Mouse (Mus musculus) left cerebral cortex, postnatal 10 days (tissue): ENCODE data around the gene Exd2. TPM values are rescaled to one million over a fixed set of nuclear protein-coding genes. Genes with fewer than 3 reads are reported as not detected.

ENCODE experiments used
- DNase-seq, 2 experiments: peaks; one replicate each; pipeline ENCODE4 v3.0.0; 2021 to 2022; ENCODE audit warnings: low spot score in 2 of 2, mixed read lengths in 1 of 2; ENCODE audit errors: extremely low spot score in 1 of 2
- intact Hi-C: fragments of 180-260 bp; cut with DNase I; formaldehyde crosslinking; loops from one replicate; pipeline ENCODE4 v1.15.1; 2025
- total RNA-seq, 2 experiments: library from RNA; stranded (reverse); gene quantifications; 2 replicates each; pipeline ENCODE4 v1.2.3; 2021

The Exd2 gene
- total RNA-seq, 2 experiments from 2014 or later = 91.3 to 97.4 TPM

DNA sequence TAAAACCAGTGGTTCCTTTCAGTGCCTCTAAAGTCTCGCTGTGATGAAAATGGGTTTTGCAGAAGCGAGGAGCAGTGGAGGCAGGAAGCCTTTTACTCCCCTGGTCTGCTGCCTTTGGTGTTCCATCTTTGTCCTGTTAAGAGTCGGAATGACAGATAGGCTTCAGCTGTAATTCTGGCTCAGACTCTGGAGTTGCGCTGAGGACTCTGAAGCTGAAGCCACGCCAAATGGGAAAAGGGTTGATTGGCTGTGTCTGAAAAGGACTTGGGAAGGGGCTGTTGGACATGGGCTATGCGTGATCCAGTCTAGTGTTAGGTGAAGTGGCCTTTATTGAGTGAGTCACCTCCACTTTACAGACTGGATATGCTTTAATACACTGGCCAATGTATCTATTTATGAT lies 67.7 kb downstream of the Exd2 start:
- no peak for DNase-seq
- intact Hi-C loops = no loop called here

DNA sequence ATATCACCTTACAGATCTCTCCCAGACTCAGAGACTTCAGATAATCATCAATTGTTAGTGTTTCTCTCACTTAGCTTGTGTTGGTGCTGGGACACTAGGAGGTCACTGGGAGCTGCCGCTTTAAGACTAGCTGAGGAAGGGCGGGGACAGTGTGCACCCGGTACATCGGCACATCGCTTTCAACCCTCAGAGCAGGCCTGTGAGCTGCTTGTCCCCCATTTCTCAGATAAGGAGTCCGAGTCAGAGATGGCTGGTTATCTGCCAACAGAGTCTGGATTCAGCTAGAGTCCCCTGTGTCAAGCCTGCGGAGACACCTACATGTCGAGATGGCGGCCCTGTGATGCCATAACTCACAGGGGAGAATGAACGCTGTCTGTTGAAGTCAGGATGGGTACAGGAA lies 68.7 kb downstream of the Exd2 start:
- intact Hi-C loops = no loop called here
- no peak for DNase-seq

DNA sequence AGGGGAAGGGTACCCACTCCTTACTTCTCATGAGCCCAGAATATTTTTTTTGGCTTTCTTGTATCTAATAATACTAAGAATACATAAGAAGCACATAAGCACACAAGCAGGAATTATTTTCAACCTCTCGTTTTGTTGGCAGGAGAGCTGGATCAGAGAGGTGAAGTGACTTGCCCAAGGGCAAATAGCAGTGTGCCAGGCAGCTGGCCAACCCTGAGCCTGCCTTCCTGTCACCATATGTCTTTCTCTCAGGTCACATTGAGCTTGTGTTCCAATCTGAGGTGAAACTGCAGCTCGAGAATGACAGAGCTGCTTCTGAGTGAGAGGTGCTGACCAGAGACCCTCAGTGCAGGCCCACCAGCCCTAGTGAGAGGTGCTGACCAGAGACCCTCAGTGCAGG lies 71.0 kb downstream of the Exd2 start:
- intact Hi-C loops = no loop called here
- no peak for DNase-seq

DNA sequence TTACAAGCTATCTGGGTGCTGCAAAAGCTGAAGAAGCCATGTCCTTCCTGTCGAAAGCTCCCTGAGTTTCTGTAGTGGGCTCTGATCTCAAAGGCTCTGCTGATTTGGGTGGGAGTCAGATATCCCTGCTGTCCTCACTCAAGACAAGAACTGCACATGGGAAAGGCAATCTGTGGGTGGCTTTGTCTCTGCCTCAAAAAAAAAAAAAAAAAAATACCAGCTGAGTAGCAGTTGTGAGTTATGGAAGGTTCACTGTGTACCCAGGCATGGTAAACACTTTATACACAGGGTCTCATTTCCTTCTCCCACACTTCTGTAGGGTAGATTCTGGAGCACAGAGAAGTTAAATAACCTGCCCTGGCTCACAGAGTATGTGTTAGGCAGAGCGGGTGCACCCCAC lies 74.4 kb downstream of the Exd2 start:
- DNase-seq = no peak
- intact Hi-C loops = no loop called here

DNA sequence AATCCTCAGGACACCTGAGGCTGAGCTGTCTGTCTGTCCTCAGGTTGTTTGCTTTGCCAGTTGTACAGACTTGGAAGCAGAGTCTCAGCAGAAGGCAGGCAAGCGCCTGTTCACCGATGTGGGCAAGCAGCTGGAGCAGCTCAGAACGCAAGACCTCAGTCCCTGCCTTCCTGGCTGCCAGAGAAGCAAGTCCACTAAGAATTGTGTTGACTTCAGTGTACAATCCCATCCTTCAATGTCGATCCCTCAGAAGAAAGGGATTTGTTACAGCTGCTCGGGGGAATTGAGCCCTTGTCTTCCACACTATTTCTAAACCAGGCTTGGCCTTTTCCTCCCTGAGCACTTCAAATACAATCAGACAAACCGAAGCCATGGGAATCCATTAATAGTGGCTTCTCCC lies 75.4 kb downstream of the Exd2 start:
- no peak for DNase-seq
- intact Hi-C loops = no loop called here

GRCm38 (mm10) chr12:80545310-80545709 lies 82.4 kb downstream of the Exd2 start:
- intact Hi-C loops = no loop called here
- peak in 1 of 2 experiments; percentile 58 for DNase-seq

DNA sequence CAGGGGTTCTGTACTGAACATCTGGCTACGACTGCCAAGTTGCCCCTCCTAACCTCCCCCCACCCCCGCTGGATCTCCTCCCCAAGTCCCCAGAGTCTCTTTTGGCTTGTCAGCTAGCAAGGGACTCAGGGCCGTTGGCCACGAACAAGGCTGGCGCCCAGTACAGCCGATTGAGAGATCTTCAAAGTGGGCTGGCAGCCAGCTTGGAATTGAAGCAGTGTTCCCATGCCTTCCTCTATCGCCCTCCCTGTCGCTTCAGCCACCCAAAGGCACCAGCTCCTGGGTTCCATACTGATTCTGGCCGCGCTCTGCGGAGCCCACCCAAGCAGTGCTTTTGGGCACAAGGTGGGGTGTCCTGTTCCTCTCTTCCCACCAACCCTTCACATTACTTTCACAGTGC lies 86.8 kb downstream of the Exd2 start:
- DNase-seq = peak; percentile 53 to 58
- intact Hi-C loops = no loop called here

Other genes with a start within 250 kb of the Exd2 start
- gene Actn1, start 202.7 kb upstream of the Exd2 start, total RNA-seq = 100 to 1,000 TPM in 1 of 2 experiments, 10 to 100 TPM in 1; 88.2 to 103 TPM
- 10 to 100 TPM; 71.3 to 72.2 TPM for gene Dcaf5, start 26.5 kb upstream of the Exd2 start, total RNA-seq
- gene Galnt16, start 55.2 kb downstream of the Exd2 start, total RNA-seq = 10 to 100 TPM; 54.7 to 61.1 TPM
- gene Slc39a9, start 180.8 kb downstream of the Exd2 start, total RNA-seq = 10 to 100 TPM; 42.0 to 42.2 TPM
- gene Erh, start 181.2 kb downstream of the Exd2 start, total RNA-seq = 10 to 100 TPM; 63.8 to 67.9 TPM
- gene Plekhd1, start 229.5 kb downstream of the Exd2 start, total RNA-seq = 1 to 10 TPM; 1.9 to 2.1 TPM